Mouse (Mus musculus) testis, adult 2 months (tissue): Measurements from ENCODE around the gene Apip.

Source experiments
- CTCF ChIP-seq: fragments of 200-500 bp; IDR thresholded peaks from 2 replicates; pipeline ENCODE4 v1.5.1; 2012; ENCODE audit warnings: low read depth, mild to moderate bottlenecking, inconsistent platforms, low read length, moderate library complexity; ENCODE audit not compliant: control insufficient read depth, insufficient read depth, insufficient replicate concordance
- POLR2A ChIP-seq: fragments of 200-500 bp; IDR thresholded peaks from 2 replicates; pipeline ENCODE4 v1.6.1; 2012; ENCODE audit warnings: low read depth, mild to moderate bottlenecking, inconsistent platforms, low read length, moderate library complexity; ENCODE audit not compliant: control insufficient read depth

GRCm38 (mm10) chr2:103111669-103112068 lies 38.2 kb downstream of the Apip start:
- TF ChIP-seq CTCF (no peak), POLR2A (no peak)
